Mouse (Mus musculus) large intestine, adult 2 months (tissue): ENCODE measurements around the gene Lama5. TPM values are rescaled to one million over a fixed set of nuclear protein-coding genes. Genes with fewer than 3 reads are reported as not detected.
"Not testable (repeated sequence)": the region's sequence is repeated elsewhere in the genome, so short reads cannot be mapped to it uniquely, and the experiment has no call there.

Experiments used
- DNase-seq: peaks from one replicate; pipeline ENCODE4 v3.0.0-alpha.2; 2012; ENCODE audit warnings: low read depth, low spot score
- WGBS: fragments of 180-500 bp; shearing (Covaris S2); methylation state at CpG from one replicate; pipeline ENCODE4 v1.1.7; 2018; 5-methylcytosine and 5-hydroxymethylcytosine counted together
- polyA plus RNA-seq: library from polyadenylated mRNA; depleted of rRNA; stranded (reverse); fragments of >200 nt; gene quantifications from 2 replicates; pipeline ENCODE4 v1.2.3, GENCODE M21; 2012

The Lama5 gene
- polyA plus RNA-seq, 1 experiment = 29.5 TPM

DNA sequence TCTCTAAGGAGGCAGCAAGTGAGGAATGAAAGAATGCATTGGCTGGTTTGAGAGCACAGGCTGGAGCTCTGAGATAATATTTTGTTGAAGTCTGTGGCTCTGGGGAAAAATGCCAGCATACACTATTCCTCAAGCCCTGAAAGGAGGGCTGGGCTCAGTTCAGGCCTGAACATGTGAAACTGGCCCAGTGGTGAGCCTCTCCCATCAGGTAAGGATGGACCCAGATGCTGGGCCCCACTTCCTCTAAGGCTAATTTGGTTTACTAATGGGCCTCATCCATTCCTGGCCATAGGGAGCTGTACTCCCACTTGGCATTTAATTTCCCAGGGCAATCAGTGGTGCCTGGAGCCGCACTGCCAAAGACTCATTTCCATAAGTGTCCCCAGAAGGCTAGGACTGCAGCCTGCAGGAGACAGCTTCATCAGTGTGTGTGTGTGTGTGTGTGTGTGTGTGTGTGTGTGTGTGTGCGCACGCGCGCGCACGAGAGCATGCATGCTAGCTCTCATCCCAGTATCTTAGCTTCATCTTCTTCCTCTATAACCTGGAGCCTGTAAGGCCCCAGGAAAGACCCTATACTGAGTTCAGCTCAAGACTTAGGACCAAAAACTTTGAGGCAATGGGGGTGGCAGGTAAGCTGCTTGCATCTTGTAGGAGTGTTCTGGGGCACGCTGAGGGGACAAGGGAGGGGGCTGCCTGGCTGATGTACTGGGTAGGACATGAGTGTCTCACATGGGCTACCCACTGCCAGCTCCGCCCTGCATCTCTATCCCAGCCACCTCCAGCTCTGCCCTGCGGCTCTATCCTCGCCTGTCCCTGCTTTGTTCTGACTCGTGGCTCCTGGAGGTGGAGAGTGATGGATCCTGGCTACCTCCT lies 20.3 kb downstream of the Lama5 start:
- no peak for DNase-seq
- WGBS = 89% methylated on average over 12 of the region's 12 CpGs

DNA sequence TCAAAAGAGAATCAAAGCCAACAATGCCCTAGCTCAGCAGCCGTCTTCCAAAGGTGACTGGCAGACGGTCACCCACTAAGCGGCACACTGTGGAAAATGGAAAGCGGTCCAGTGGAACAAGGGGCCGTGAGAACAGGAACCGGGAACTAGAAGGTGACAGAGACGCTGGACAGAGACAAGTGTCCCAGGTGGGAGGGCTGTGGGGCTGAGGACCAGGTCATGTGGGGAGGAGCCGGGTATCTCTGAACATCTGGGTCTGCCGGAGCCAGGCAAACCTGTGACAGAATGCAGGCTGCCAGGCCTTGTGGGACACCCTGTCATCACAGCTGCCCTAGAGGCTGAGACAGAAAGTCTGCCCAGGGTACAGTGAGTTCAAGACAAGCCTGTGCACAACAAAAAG lies 21.2 kb downstream of the Lama5 start:
- DNase-seq = no peak
- WGBS = 89% methylated on average over 9 of the region's 9 CpGs

DNA sequence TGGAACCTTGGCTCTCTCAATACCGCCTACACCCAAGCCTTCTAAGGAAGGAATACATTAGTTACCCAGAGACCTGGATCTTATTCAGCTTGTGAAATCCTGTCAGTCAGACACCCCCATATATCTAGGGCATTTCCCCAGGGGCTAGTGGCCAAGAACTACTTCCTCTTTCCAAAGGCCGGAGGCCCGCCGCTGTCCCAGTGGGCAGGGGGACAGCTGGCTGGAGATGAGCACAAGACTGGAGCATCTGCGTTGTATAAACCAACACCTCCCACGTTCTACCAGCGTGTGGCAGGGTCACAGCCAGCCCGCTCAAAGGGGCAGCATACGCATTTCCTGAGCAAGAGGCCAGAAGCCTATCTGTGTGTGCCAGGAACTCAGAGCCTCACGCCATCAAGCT lies 22.9 kb downstream of the Lama5 start:
- DNase-seq = no peak
- WGBS = 74% methylated on average over 10 of the region's 10 CpGs

DNA sequence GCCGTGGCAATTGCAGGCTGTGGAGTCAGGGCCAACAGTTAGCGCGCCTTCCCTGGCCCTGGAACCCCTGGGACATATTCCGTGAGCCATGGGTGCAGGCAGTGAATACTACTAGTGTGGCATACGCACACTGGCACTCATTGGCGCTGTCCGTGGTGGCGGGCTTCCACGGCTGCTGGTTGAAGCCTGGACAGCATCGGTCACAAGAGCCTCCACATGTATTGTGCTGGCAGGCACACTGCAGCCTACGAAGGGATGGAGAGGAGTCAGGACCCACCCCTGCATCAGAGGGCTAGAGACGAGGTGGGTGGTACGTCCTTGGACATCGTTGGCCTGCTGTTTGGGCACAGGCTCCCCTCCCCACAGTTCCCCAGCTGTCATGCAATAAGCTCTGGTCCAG lies 23.4 kb downstream of the Lama5 start:
- WGBS = 92% methylated on average over 14 of the region's 14 CpGs
- no peak for DNase-seq

DNA sequence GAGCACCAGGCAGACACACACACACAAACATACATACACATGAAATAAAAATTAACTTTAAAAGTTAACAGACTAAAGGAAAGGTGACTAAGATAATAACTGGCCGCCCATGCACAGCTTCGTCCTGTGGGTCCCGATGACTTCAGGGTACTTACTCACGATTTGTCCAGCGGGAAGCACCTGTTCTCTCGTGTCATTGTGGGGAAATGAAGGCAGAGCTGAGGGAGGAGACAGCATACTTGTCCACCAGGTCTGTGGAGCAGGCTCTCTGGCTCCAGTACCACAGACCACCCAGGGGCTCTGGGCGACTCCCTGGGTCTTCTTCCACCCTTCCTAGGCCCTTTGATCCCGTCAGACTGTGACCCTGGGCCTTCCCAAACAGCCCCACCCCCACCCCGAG lies 24.4 kb downstream of the Lama5 start:
- WGBS = 74% methylated on average over 9 of the region's 9 CpGs
- no peak for DNase-seq

DNA sequence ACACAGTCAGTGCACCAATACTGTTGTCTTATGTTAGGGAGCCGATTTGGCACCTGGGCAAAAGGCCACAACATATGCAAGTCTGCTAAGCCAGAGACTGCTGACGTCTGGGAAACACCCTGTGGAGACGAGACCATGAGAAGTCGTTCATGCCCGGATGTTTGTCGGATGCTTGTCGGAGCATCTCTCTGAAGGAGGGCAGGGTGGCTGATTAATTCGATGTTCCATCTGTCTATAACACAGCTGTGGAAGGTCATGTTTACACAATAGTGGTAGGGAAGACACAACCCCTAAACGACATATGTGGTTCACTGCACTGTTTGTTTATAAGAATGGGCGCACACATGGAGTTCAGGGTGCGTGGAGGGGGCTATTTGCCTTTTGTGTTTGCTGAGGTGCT lies 25.0 kb downstream of the Lama5 start:
- WGBS = 64% methylated on average over 11 of the region's 11 CpGs
- DNase-seq = no peak

DNA sequence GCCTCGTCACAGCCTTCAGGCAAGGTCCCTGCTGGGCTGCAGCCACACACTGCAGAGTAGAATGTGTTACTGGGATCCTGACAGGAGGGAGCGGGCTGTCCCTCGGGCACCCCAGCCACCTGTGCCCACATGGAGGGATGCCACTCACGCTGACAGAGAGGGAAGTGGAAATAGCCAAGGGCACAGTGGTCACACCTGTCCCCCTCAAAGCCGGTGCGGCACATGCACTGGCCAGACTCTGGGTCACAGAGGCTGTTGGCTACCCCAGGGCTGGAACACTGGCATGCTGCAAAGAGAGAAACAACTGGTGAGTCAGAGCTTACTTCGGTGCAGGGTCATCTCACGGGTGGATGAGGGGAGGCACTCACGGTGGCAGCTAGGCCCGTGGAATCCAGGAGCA lies 26.9 kb downstream of the Lama5 start:
- WGBS = 91% methylated on average over 10 of the region's 10 CpGs
- DNase-seq = no peak

DNA sequence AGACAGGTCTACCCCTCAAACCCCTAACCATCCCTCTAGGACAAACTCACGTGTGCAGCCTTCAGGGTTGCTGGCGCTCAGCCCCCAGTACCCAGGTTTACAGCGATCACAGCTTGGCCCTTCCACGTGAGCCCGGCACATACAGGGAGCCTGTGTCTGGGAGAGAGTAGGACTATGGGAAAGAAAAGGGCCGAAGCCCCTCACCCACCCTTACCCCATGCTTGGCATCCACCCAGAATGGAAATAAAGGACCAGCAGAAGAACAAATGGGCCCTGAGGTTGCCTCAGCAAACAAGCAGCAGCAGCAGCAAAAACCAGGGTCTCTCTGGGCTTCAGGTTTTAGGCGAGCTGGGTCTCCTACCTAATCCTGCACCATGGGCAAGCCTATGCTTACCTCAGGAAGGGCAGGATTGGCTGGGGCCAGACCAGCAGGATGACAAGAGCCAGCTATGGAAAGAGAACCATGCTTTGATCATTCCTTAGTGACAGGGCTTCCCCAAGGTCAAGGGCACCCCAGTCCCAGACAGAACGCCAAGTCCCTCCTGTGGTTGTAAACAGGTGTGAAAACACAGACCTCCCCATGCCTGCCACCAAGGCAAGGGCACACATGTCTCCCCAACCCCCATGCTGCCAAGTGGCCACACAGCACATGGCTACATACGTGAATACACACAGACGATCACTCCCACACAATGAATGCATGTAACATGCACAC lies 28.2 kb downstream of the Lama5 start:
- 90% methylated on average over 10 of the region's 10 CpGs for WGBS
- DNase-seq = no peak

DNA sequence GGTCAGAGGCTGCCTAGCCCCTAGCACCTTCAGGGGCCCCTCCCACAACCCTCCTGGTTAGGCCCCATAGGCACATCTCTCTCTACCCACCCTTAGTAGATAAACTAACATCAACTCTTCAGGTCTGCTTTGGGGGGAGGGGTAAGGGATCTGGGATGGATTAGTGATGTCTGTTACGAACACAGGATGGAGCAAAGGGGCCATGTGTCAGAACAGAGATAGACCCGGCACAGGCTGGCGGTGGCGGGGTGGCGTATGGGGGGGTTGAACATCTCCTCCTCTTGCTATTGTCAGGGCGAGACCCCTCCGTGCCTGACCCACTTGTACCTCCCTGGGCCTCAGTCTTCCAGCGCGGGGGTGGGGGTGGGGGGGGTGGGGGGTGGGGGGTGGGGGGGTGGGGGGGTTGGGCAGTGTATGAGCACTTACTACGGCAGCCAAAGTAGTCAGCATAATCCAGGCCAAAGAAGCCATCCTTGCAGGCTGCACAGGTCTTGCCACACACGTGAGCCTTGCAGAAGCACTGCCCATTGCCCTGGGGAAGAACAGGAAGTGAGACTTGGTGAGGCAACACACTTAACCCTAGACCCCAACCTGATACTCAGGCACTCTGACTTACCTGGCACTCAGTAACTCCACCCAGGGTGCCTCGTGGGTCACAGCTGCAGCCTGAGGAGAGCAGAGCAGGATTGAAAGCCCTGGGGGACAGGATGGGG lies 28.9 kb downstream of the Lama5 start:
- 79% methylated on average over 12 of the region's 12 CpGs for WGBS

DNA sequence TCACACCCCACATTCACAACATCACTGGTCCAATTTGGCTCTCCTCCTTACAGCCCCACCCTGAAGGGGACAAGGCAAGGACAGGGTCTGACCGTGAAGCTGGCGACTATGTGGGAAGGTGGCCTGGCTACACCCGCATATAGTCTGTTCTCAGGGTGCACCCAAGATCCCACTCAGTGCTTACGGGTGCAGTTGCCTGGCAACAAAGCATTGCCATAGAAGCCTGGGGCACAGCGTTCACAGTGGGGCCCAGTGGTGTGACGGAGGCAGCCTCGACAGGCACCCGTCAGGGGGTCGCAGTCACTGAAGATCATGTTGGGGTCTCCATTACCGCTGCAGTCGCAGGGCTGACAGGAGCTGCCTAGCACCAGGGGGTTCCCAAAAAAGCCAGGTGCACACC lies 38.3 kb downstream of the Lama5 start:
- WGBS = 90% methylated on average over 11 of the region's 11 CpGs
- DNase-seq = no peak

More for the DNA sequence above, 28.9 kb downstream of the Lama5 start:
- no peak for DNase-seq

DNA sequence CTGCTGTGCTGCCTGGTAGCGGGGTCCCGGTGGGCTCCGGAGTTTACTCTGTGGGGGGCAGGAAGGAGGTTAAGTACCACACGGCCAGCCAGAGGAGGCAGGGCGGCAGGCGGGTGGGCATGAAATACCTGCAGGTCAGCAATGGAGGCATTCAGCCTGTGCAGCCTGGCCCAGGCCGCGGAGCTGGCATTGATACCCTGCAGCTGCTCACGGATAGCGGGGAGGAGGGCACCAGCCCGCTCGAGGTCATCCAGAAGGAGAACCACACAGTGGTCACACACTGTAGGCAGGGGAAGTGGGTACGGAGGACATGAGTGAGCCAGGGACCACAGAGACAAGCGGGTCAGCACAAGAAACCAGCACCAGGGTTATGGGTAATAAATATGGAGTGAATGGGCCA lies 40.0 kb downstream of the Lama5 start:
- DNase-seq = no peak
- 89% methylated on average over 14 of the region's 14 CpGs for WGBS

DNA sequence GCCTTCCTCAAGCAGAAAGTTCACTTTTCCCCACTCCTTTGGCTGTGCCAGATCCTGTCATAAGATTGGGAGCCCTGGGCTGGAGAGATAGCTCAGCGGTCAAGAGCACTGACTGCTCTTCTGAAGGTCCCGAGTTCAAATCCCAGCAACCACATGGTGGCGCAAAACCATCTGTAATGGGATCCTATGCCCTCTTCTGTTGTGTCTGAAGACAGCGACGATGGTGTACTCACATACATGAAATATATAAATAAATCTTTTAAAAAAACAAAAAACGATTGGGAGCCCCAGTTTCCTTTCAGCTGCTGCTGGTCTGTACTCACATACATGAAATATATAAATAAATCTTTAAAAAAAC lies 40.9 kb downstream of the Lama5 start:
- 79% methylated on average over 6 of the region's 6 CpGs for WGBS
- DNase-seq = no peak

DNA sequence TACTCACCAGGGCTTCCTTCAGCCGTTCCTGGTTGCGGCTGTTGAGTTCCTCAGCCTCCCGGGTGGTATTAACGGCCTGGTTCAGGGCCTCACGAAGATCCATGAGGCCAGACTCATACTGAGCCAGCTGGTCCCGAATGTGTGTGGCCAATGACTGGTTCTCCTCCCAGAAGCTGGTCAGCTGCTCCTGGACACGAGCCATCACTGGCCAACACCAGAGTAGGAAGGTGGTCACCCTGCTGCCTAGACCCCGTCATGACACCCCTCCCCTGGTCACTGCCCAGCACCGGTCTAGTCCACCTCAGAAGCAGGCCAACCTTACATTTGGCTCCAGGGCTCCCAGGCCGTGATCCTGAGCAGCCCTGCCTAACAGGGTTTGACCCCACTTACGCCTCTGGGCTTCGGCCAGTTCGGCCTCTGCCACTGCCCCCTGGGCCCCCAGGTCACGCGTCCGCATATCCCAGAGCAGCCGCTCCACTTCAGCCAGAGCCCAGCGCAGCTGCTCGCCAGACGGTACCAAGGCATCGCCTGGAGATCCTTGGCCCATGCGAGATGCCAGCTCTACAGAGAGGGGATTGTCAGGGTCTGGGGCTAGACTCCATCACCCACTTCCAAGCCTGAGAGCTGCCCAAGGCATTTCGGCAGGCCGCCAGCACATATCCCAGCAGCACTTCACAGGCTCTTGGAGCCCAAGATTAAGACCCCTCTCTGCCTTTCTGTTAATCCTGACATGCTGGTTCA lies 41.5 kb downstream of the Lama5 start:
- WGBS = 87% methylated on average over 24 of the region's 24 CpGs
- DNase-seq = no peak

DNA sequence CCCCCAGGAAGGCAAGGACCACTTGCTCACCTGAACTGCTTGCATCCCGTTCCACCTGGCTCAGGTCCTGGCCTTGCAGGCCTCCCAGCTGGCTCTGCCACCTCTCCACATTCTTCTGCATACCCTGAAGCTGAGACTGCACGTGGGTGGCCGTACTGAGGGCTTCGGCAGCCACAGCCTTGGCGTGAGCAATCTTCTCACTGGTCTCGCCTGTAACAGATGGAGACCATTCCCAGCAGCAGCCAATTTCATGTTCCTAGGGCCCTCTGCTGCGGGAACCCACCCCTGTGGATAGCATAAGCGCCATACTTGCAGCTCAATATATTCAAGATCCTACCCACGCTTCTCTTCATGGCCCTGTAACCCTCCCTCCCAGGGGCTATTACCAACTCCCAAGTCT lies 44.1 kb downstream of the Lama5 start:
- DNase-seq = no peak
- 84% methylated on average over 9 of the region's 9 CpGs for WGBS

DNA sequence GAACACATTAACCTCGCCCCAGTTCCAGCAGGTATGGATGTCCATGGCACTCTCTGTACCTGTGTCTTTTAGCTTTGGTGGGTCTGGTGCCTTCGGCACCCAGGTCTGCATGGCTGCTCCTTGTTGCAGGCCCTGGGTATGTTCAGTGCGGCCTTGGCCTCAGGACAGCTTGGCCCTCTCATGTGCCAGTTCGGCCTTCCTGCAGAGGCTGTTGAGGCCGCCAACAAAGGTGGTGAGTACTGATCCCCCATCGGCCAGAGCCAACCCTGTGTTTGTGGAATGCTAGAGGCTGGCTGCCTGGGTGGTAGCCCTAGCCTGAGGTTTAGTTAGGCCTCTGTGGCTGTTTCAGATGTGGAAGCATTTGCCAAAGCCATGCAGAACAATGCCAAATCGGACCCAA lies 49.9 kb downstream of the Lama5 start:
- no peak for DNase-seq
- WGBS = 88% methylated on average over 7 of the region's 7 CpGs

DNA sequence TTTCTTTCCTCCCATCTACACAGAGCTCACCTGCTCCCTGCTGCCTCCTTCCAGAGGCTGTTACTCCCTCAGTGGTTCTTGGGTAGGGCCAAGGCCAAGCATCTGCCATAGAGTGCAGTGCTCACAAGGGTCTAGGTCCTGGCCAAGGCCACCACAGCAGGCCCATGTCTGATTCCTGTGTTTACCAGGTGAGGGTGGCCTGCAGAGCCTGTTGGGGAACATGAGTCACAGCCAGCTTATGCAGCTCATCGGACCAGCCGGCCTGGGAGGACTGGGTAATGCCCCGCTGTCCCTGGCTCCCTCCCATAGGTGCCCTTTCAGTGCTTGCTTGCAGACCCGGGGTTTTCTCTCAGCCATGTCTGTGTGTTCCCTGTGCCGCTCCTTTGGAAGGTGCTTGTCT lies 51.5 kb downstream of the Lama5 start:
- WGBS = 77% methylated on average over 5 of the region's 5 CpGs
- DNase-seq = no peak

DNA sequence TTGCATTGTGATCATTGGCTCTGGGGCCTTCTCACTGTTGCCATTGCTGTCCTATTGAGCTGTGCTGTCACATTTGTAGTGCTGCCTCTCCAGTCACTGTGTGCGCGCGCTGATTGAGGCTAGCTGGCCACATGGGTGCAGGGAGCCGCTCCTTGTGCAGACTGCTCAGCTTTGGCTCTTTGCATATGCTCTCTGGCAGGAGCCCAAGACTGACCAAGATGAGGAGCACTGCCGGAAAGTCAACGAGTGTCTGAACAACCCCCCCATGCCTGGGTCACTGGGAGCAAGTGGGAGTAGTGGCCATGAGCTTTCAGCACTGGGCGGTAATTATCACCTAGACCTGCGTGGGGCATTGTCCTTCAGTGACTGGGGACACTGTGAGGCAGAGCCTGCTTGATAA lies 51.9 kb downstream of the Lama5 start:
- WGBS = 74% methylated on average over 8 of the region's 8 CpGs
- not testable (repeated sequence) for DNase-seq

DNA sequence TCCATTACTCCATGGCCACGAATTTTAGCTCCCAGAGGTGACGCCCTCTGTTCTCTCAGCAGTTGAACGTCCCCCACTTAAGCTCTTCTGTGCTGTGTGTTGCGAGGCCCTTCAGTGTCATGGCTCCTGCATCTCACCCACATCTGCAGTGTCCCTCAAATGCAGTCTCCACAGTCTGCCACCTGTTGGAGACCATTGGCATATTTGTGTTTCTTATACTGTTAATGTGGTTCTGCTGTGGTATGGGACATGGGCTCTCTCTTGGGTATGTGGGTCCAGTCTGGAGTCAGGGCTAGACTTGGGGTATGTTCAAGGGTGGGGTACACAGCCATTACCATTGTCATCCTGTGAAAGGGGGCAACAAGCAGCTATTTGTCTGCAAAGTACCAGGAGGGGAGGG lies 52.5 kb downstream of the Lama5 start:
- DNase-seq = no peak

DNA sequence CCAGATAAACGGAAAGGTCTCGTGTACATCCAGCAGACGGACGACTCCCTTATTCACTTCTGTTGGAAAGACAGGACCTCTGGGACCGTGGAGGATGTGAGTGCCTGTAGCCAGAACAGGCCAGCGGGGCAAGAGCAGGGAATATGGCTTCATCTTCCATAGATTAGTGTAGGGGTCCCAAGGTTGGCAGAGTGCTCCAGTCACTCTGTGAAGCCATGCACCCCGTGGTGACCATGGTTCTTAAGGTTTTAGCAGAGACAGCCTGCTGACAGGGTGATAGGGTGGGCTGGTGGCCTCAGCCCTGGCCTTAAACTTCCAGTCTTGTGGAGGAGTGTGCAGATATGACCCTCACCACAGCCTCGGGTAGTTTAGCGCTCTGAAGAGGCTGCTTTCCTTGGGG lies 53.5 kb downstream of the Lama5 start:
- 2% methylated on average over 9 of the region's 9 CpGs for WGBS

More for the DNA sequence above, 52.5 kb downstream of the Lama5 start:
- WGBS = 68% methylated on average over 4 of the region's 4 CpGs

DNA sequence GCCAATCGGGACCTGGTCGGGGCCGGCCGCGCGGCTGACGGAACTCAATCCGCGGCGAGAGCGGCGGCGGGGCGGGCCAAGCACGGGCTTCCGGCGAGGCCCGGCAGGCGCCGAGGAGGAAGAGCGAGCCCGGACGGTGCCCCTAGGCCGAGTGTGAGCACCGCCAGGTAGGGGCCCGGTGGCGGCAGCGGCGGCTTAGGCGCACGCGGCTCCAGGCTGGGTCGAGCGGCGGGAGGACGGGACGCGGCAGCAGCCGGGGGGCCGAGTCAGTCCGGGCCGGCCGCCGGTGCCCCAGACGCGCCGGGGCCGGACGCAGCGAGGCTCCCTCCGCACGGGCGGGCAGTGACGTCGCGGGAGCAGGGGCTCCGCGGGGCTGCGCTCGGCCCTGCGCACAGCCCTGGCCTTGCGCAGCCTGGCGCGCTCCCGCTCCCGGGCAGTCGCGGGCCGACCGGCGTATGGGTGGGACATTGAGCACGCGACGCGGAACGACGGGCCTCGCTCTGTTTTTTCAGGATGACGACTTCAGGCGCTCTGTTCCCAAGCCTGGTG lies 54.1 kb downstream of the Lama5 start:
- DNase-seq = no peak
- 1% methylated on average over 76 of the region's 80 CpGs for WGBS

More for the DNA sequence above, 53.5 kb downstream of the Lama5 start:
- no peak for DNase-seq
